8 mouse cellular contexts compared by ENCODE assay signal in the genomic region with DNA sequence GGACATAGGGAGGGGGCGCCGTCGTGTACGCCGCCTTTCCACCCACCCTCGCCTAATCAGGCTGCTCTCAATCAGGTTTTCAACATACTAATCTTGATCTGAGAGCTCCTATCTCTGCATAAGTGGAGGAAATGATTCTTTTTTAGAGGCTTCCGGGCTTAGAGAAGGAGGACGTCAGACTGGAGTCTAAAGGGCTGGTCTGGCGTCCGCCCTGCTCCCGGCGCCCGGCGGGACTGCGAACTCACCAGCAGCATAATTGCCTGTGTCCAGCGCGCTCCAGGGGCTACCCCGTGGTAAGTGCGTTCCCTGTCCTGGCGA. TPM values are rescaled to one million over a fixed set of nuclear protein-coding genes. Genes with fewer than 3 reads are reported as not detected.
DNase-seq lines count a peak whose midpoint lies in the region; ATAC-seq and TF ChIP-seq lines count a peak whose summit lies in the region.

No protein-coding gene starts in this region.

- intact Hi-C loops in left cerebral cortex, postnatal 25 days (cut with DNase I): no loop called here

- peak; percentile 22 for ATAC-seq in common myeloid progenitor, adult 5-6 weeks (replicated peaks; ENCODE audit: low read depth, poor library complexity, severe bottlenecking)
- no peak for ATAC-seq in heart, postnatal 0 days (ENCODE audit: insufficient read depth, low read depth)
- no peak for ATAC-seq in limb, embryonic 11.5 days (ENCODE audit: insufficient number of reproducible peaks, low FRiP score, low TSS enrichment, low read depth)

- peak overlapping the region; percentile 56 for H3K4me2 ChIP-seq in heart, postnatal 0 days (ENCODE audit: low read depth, low read length)
- H3K4me2 ChIP-seq in limb, embryonic 11.5 days (ENCODE audit: low read depth, severe bottlenecking): no peak overlapping the region; the same call in 1 of the 2 replicates

- H3K4me1 ChIP-seq in heart, postnatal 0 days (ENCODE audit: control insufficient read depth, insufficient read depth): peaks cover 18% of the 10 kb centered on the region; the same call in 1 of the 2 replicates
- peaks cover 8% of the 10 kb centered on the region; the same call in 1 of the 2 replicates for H3K4me1 ChIP-seq in limb, embryonic 11.5 days (ENCODE audit: control insufficient read depth, insufficient read depth, low read length)

- no peak overlapping the region for H3K9ac ChIP-seq in heart, postnatal 0 days (replicated peaks; ENCODE audit: low read depth, low read length)
- no peak overlapping the region for H3K9ac ChIP-seq in limb, embryonic 11.5 days (ENCODE audit: low read length)

- H3K27me3 ChIP-seq in heart, postnatal 0 days (ENCODE audit: control insufficient read depth, insufficient read depth, low read length): peaks cover 94% of the 10 kb centered on the region
- peaks cover 79% of the 10 kb centered on the region for H3K27me3 ChIP-seq in limb, embryonic 11.5 days (ENCODE audit: control insufficient read depth, insufficient read depth, low read length)

- 3% methylated on average over 20 of the region's 20 CpGs for WGBS in heart, postnatal 0 days
- 0% methylated on average over 20 of the region's 20 CpGs for WGBS in limb, embryonic 11.5 days

- no peak for TF ChIP-seq EP300 in heart, postnatal 0 days (IDR thresholded peaks at IDR 0.05; ENCODE audit: low read depth)

- H3K27ac ChIP-seq in heart, postnatal 0 days (ENCODE audit: low read depth): no peak overlapping the region
- no peak overlapping the region for H3K27ac ChIP-seq in limb, embryonic 11.5 days (replicated peaks; ENCODE audit: low read depth, low read length)

- peak; percentile 20 for DNase-seq in ES-CJ7 (ENCODE audit: low read depth, low spot score)
- DNase-seq in heart, postnatal 0 days (ENCODE audit: low spot score): peak; percentile 7
- peak; percentile 68 for DNase-seq in limb, embryonic 11.5 days (ENCODE audit: low spot score)
- DNase-seq in retina, postnatal 1 day: peak; percentile 54
- no peak for DNase-seq in left cerebral cortex, postnatal 25 days (ENCODE audit: low spot score in 2 of 2)
- no peak for DNase-seq in spleen, postnatal 36 days (ENCODE audit: low spot score in 2 of 2)
- no peak for DNase-seq in layer of hippocampus, adult 9-10 months (ENCODE audit: low spot score)

- peak overlapping the region; percentile 42 for H3K4me3 ChIP-seq in heart, postnatal 0 days (ENCODE audit: low read depth, low read length)
- no peak overlapping the region for H3K4me3 ChIP-seq in limb, embryonic 11.5 days (ENCODE audit: low read depth, low read length)

- H3K36me3 ChIP-seq in heart, postnatal 0 days (replicated peaks; ENCODE audit: control insufficient read depth, insufficient read depth, low read length): no peaks in the 10 kb centered on the region
- H3K36me3 ChIP-seq in limb, embryonic 11.5 days (ENCODE audit: control insufficient read depth, insufficient read depth, low read length): no peaks in the 10 kb centered on the region

- H3K9me3 ChIP-seq in heart, postnatal 0 days (replicated peaks; ENCODE audit: control insufficient read depth, low read length): no peaks in the 10 kb centered on the region
- no peaks in the 10 kb centered on the region for H3K9me3 ChIP-seq in limb, embryonic 11.5 days (ENCODE audit: control insufficient read depth, low read length)

- no peak for TF ChIP-seq CTCF in heart, postnatal 0 days (IDR thresholded peaks at IDR 0.05; ENCODE audit: low read depth)

RNA-seq across cellular contexts. Expression of gene Lhx8, which starts 1.7 kb away (rescaled TPM):
- total RNA-seq in common myeloid progenitor, adult 5-6 weeks (2017): not detected in 2 replicates
- total RNA-seq in heart, postnatal 0 days (2014; rRNA removed; ENCODE audit: low replicate concordance): not detected in 2 replicates
- polyA plus RNA-seq in heart, postnatal 0 days (2015; fragmentation: Nextera tagmentation; extraction: Ambion mirVana): 0.15 TPM in 1 of 2 replicates, not detected in the other
- polyA plus RNA-seq in limb, embryonic 11.5 days (2014; fragmentation: Nextera tagmentation; extraction: Ambion mirVana): 0.21 and 0.28 TPM in 2 replicates
- total RNA-seq in left cerebral cortex, postnatal 25 days (2021): 1 to 10 TPM; 1.2 to 3.9 TPM

Comparison
In these comparisons a context has a peak if more than half of its experiments do, and no peak if none do; other contexts are left out.
1. DNase-seq: peak in ES-CJ7 (single experiment), heart, postnatal 0 days (single experiment), limb, embryonic 11.5 days (single experiment) and retina, postnatal 1 day (single experiment); none in left cerebral cortex, postnatal 25 days (0 of 2), spleen, postnatal 36 days (0 of 2) and layer of hippocampus, adult 9-10 months (single experiment).